Mouse (Mus musculus): ENCODE measurements around the gene Hectd2.

GRCm38 (mm10) chr19:36646132-36646828, 91.8 kb downstream of the Hectd2 start:
- no peak for TF ChIP-seq CTCF (IDR thresholded peaks at IDR 0.05; ENCODE audit: low read depth)
- no peak for TF ChIP-seq EP300 (optimal IDR thresholded peaks at IDR 0.05)

Data from stomach, postnatal 0 days (tissue).